Mouse (Mus musculus) neural tube, embryonic 10.5 days (tissue): ENCODE data around the gene Klc1.

Experiments used
- DNase-seq: peaks from one replicate; pipeline ENCODE4 v3.0.0-alpha.2; 2017; ENCODE audit warnings: low spot score; ENCODE audit errors: extremely low spot score

Gene Klc1

DNA sequence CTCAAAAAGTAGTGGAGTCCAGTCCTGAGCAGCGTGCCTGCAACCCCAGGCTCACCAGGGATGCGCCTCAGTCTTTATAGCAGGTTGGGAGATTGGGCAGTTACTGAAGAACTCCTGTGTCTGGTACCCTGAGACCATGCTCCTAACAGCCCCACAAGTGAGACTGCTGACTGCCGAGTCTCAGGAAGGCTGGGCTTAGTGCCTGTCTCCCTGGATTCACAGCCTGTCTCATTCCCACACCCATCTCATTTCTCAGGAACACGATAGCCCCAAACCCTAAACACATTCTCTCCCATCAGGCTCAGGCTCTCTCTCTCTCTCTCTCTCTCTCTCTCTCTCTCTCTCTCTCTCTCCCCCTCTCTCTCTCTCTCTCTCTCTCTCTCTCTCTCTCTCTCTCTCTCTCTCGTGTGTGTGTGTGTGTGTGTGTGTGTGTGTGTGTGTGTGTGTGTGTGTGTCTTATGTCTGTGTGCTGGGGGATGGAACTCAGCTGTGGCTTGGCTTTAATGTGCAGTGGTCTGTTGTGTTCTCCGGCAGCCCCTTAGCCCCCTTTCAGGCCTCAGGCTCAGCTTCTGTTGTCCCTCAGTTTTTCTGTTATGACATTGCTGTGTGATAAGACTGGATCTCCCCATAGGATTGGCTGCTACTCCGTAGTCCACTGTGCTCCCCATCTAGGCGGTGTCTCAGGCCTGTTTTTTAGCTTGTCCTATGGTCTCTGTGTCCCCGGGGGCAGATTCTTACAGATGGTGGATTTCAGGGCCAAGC lies 11.3 kb downstream of the Klc1 start:
- DNase-seq: no peak

GRCm38 (mm10) chr12:111770651-111771050 lies 12.0 kb downstream of the Klc1 start:
- no peak for DNase-seq

DNA sequence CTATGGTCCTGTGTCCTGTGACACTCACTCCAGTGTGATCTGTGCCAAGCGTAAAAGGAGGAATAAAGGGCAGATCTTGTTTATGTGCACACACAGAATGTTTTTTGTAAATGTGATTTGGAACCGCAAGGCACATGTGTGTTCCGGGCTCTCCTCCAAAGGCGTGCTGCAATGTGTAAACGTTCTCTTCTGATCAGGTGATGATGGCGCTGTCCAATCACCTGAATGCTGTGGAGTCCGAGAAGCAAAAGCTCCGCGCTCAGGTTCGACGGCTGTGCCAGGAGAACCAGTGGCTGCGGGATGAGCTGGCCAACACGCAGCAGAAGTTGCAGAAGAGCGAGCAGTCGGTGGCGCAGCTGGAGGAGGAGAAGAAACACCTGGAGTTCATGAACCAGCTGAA lies 15.5 kb downstream of the Klc1 start:
- no peak for DNase-seq

DNA sequence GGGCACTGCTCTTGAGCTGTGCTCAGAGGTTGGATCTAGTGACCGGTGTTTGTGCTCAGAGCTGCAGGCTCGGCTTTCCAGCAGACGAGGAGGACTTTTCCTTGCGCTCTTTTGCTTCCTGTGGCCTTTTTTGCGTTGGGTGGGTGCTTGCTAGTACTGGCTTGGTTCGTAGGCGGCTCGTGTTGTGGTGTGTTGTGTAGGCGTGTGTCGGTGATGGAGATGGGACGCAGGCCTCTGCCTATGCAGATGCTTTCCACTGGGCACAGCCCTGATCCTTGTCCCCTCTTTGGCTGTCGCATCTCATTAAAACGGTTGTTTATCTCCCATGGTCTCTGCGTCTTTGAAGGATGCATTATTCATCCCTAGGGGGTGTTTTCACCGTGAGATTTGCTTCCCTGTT lies 16.2 kb downstream of the Klc1 start:
- no peak for DNase-seq

- no peak for DNase-seq
These were observed 19.3 kb downstream of the Klc1 start for GRCm38 (mm10) chr12:111777919-111778318.

GRCm38 (mm10) chr12:111779544-111779943 lies 20.9 kb downstream of the Klc1 start:
- no peak for DNase-seq

DNA sequence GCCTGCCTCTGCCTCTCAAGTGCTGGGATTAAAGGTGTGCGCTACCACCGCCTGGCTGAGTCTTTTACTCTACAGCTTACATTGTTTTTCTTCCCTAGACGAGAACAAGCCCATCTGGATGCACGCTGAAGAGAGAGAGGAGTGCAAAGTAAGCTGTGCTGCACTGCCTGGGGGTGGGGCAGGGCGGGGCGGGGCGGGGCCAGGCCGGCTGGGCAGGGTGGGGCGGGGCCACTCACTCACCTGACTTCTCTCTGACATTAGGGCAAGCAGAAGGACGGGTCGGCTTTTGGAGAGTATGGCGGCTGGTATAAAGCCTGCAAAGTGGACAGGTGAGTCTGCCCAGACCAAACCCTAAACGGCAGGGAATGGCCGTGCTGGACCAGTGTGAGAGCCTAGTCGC lies 26.5 kb downstream of the Klc1 start:
- no peak for DNase-seq

DNA sequence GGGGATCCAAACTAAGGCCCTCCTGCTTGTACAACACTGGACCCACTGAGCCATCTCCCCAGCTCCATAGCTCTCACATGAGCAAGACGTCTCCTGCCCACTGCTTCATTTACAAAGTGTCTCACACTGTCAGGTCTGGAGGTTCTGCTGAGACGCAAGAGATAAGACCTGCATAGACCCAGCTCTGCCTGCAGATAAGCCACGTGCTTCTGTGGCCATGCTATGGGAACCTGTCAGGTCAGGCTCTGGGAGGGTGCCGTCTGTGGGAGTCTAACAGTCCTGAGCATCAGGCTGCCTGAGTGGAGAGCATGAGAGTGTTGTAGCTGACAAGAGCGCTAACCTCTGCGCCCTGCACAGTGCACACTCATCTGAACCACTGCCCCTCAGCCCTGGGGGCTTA lies 28.4 kb downstream of the Klc1 start:
- DNase-seq: no peak

GRCm38 (mm10) chr12:111790090-111790489 lies 31.4 kb downstream of the Klc1 start:
- DNase-seq: no peak

DNA sequence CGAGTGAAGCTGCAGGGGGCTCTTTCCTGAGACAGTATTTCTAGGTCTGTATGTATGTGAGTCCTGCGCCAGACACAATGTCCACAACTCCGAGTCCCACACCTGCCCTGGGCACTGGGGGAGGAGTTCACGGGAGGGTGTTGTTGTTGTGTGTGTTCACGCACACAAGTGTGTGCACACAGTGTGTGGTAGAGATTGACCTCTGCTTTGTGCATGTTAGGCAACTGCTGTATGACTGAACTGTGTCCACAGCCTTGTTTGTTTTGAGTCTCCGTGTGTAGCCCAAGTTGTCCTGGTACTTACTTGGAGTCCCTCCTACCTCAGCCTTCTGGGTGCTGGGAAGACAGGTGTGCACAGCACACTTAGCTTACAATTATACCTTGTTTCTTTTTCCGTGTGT lies 32.0 kb downstream of the Klc1 start:
- no peak for DNase-seq

DNA sequence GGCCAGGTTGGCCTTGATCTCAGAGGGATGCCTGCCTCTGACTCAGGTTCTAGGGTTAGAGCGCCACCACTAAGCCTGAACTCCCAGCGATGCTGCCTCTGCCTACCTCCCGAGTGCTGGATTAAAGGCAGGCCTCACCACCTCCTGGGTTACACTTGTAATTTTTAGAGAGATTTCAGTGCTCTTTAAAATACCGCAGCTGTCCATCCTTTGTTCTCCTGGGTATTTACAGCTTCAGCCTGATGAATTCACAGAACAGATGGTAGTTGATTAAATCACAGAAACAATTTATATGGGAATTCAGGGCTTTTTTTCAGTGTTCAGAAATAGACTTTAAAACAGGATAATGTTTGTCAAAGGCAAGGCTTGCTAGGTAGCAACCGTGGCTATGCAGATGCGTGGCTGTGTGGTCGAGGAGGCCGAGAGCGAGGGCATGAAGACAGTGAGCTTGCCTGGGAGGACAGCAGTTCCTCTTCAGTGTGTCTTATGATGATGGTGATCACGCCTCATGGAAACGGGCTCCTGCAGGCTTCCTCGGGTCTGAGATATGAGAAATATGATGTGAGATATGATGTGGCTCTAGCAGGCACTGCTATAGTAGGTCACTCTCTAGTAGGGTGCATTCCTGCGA lies 32.9 kb downstream of the Klc1 start:
- DNase-seq: no peak

- no peak for DNase-seq
These were observed 35.5 kb downstream of the Klc1 start for GRCm38 (mm10) chr12:111794102-111794501.

DNA sequence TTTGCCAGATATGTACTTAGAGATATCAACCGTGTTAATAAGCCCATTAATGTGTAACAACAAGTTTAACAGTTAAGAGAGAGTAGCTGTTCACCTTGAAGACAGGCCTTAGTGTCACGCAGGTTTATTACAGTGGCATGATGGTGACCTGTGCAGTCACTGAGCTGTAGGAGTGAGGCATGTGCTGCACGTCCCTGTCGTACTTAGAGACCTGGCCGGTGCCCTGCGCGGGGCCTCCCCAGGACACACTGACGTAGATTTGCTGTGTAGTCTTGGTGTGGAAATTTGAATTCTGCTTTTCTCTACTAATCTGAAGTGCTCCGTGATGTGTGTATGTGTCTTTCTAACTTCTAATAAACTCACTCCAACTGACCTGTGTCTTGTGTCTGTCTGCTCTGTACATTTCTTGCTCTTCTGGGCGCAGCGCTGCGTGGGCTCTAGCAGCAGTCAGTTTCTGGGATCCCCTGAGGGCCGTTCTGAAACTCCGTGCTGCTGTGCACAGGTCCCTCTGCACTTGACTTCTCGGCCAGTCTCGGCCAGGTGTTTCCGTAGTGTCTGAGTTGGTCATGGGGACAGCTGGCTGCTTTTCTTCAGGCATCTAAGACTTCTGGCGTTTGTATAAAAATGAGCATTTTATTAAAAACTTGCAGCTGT lies 36.0 kb downstream of the Klc1 start:
- DNase-seq: no peak

- no peak for DNase-seq
These were observed 36.7 kb downstream of the Klc1 start for GRCm38 (mm10) chr12:111795180-111795895.

DNA sequence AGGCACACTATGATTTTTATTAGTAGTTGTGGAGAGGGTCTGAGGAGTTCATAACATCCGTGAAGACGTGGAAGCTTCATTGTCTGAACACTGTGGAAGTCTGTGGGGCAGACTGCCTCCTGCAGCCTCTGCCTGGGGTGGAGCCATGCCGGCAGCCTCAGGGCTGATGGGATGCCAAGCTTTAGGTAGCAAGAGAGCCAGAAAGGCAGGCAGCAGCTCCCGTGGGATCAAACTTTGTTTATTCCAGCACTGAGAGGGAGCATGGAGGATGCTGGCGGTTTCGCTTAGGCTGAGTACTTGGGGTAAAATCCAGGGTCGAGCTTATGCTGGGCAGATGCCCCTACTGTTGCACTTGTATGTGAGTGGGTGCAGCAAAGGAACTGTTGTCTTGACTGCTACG lies 38.6 kb downstream of the Klc1 start:
- no peak for DNase-seq

DNA sequence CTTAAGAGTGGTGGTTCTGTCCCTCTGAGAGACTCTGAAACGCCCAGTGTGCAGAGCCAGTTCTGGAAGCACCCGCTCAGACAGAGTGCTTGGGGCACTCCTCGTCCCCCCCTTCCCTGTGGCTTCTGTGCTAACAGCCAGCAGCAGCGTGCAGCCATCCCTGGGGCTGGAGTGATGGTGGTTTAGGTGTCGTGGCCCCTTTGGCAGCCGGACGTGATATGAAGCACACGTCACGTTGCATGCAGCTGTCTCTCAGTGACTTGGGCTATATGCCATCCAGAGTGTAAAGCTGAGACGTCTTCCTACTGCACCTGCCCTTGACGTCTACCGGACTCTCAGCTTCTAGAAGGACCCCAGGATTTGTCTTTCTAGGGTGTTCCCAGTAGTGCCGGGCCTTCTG lies 39.8 kb downstream of the Klc1 start:
- no peak for DNase-seq

DNA sequence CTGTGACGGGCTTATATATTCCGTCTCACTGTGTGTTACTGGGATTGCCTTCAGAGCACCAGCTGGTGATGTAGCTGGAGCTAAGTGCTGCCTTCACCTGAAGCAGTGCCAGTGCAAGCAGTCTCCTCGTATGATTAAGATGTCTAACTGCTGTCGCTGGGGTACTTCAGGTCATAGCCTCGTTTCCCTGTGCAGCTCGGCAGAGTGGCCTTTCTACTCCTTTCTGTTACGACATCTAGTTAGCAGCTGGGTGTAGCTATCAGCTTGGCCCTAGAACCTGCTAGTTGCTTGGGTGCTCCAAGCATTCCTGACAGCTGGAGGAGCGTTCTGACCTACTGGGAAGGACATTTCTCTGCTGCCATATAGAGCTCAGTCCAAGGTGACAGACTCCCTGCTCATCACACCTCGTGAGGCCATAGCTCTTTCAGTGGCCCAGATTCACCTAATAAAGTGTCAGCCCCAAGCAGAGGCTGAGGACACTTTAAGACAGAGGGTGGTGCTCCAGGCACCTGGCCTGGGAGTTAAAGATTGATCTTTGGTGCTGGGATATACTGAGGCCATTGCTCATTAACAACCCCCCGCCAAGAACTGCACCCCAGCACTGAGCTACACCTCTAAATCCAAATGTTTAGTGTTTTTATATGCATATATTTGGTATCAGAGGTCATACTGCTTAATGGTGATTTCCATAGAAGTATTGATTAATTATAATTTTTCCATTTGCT lies 42.0 kb downstream of the Klc1 start:
- no peak for DNase-seq

DNA sequence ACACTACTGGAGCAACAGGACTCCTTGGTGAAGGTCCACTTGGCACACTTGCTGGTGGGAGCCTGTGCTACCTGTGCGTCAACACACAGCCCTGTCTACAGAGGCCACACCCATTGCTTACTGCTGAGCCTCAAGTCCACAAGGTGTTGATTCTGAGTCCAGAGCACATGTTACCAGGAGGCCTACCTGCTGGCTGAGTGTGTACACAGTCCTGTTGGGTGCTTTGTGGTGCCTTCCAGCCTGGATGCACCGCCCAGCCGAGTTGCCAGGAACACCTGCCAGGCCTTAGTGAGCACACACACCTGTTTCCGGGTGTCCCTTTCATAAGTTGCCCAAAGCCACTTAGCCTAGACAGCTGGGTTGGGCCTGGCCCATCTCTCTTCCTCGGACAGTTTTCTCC lies 44.9 kb downstream of the Klc1 start:
- DNase-seq: no peak

GRCm38 (mm10) chr12:111808775-111809174 lies 50.1 kb downstream of the Klc1 start:
- DNase-seq: no peak

- DNase-seq: peak; percentile 78
These were observed 51.1 kb downstream of the Klc1 start for GRCm38 (mm10) chr12:111809762-111810161.

DNA sequence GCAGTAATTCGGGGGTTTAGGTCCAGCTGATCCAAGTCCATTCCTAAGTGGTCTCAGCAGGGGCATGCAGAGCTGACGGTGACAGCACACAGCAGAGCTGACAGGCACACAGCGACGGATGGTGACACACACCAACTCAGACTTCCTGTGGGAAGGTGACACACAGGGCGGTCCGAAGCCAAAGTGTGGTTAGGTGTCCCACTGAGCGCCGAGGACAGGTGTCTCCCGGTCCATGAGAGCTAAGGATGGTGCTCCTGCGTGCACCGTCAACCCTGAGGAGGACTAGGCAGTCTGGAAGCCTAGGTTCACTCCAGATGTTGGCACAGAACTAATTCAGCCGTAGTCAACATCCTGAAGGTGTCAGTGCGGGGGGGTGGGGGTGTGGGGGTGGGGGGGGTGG lies 53.4 kb downstream of the Klc1 start:
- DNase-seq: no peak
